Mouse (Mus musculus) spleen, adult 2 months (tissue): ENCODE measurements around the gene Arl11.

Experiments used
- CTCF ChIP-seq: fragments of 200-500 bp; IDR thresholded peaks from 2 replicates; pipeline ENCODE4 v1.5.1; 2011; ENCODE audit warnings: mild to moderate bottlenecking, inconsistent platforms; ENCODE audit not compliant: insufficient read depth, insufficient read length, insufficient replicate concordance; ENCODE audit errors: extremely low read depth
- POLR2A ChIP-seq: fragments of 200-500 bp; IDR thresholded peaks from 2 replicates; pipeline ENCODE4 v1.6.1; 2011; ENCODE audit warnings: low read depth, low read length, inconsistent platforms

DNA sequence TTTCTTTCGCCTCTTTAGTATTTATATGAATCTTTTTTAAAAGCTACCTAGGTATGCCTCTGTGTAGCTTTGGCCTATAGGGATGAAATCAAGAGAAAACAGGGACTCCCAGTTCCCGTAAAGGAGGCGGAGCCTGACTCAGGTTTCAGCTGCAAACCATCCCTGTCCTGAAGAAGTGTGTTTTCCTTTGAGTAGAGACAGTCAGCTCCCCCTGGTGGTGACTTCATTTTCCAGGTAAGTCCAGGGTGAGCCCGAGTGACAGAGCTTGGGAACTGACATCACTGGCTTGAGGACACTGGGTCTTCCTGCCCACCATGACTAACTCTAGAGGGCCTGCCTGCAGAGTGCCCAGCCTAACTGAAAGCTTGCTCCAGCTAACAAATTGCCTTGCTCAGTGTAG is 7.3 kb downstream of the Arl11 start:
- TF ChIP-seq POLR2A (no peak), CTCF (peak; percentile 44; the same call in 1 of the 2 replicates)
